ENCODE assay signal across 23 mouse cellular contexts in genomic region chr19:17214896-17215520, GRCm38 (mm10).
DNase-seq lines count a peak whose midpoint lies in the region; ATAC-seq and TF ChIP-seq lines count a peak whose summit lies in the region.
"Had no signal": no experiment of that assay in that cellular context is flagged by ENCODE, and none has a peak within 500 bp of the region (broad histone marks: within the 10 kb centered on the region; RNA-seq: fewer than 3 reads in every experiment).

No protein-coding gene starts in this region.

- H3K36me3 ChIP-seq in hindbrain, postnatal 0 days (ENCODE audit: insufficient read depth, low read length) = no peaks in the 10 kb centered on the region
- no peaks in the 10 kb centered on the region for H3K36me3 ChIP-seq in hindbrain, embryonic 13.5 days
- H3K36me3 ChIP-seq in limb, embryonic 14.5 days (ENCODE audit: control insufficient read depth, insufficient read depth, low read length) = no peaks in the 10 kb centered on the region
- H3K36me3 ChIP-seq: embryonic facial prominence, embryonic 12.5 days; heart, embryonic 15.5 days; hindbrain, embryonic 15.5 days; intestine, embryonic 15.5 days; midbrain, embryonic 13.5 days had no signal

- WGBS in hindbrain, postnatal 0 days = 64% methylated on average over 13 of the region's 13 CpGs
- WGBS in hindbrain, embryonic 13.5 days = 88% methylated on average over 13 of the region's 13 CpGs
- 49% methylated on average over 13 of the region's 13 CpGs for WGBS in limb, embryonic 14.5 days

- no peaks in the 10 kb centered on the region for H3K27me3 ChIP-seq in hindbrain, postnatal 0 days (ENCODE audit: insufficient read depth, low read length)
- no peaks in the 10 kb centered on the region for H3K27me3 ChIP-seq in hindbrain, embryonic 13.5 days
- no peaks in the 10 kb centered on the region; the same call in 1 of the 2 replicates for H3K27me3 ChIP-seq in limb, embryonic 14.5 days (ENCODE audit: control insufficient read depth, insufficient read depth, low read length)
- H3K27me3 ChIP-seq: embryonic facial prominence, embryonic 12.5 days; heart, embryonic 15.5 days; hindbrain, embryonic 15.5 days; intestine, embryonic 15.5 days; midbrain, embryonic 13.5 days had no signal

- no peak for TF ChIP-seq POLR2A in brain, embryonic 14.5 days (IDR thresholded peaks at IDR 0.05; ENCODE audit: borderline replicate concordance, extremely low read depth, insufficient read depth, insufficient read length, poor library complexity, severe bottlenecking)
- TF ChIP-seq POLR2A in limb, embryonic 14.5 days (IDR thresholded peaks at IDR 0.05; ENCODE audit: borderline replicate concordance, extremely low read depth, insufficient read depth, insufficient read length) = no peak

- no peaks in the 10 kb centered on the region for H3K9me3 ChIP-seq in hindbrain, postnatal 0 days (ENCODE audit: low read length)
- no peaks in the 10 kb centered on the region for H3K9me3 ChIP-seq in hindbrain, embryonic 13.5 days
- H3K9me3 ChIP-seq in limb, embryonic 14.5 days (ENCODE audit: control insufficient read depth, low read length) = no peaks in the 10 kb centered on the region
- H3K9me3 ChIP-seq: embryonic facial prominence, embryonic 12.5 days; heart, embryonic 15.5 days; hindbrain, embryonic 15.5 days; intestine, embryonic 15.5 days; midbrain, embryonic 13.5 days had no signal

- H3K4me3 ChIP-seq in hindbrain, postnatal 0 days (ENCODE audit: low read length) = no peak overlapping the region
- no peak overlapping the region for H3K4me3 ChIP-seq in hindbrain, embryonic 13.5 days
- H3K4me3 ChIP-seq in limb, embryonic 14.5 days (replicated peaks; ENCODE audit: low read length) = no peak overlapping the region
- H3K4me3 ChIP-seq in layer of hippocampus, adult 2 months = no peak overlapping the region
- H3K4me3 ChIP-seq: embryonic facial prominence, embryonic 12.5 days; heart, embryonic 15.5 days; hindbrain, embryonic 15.5 days; intestine, embryonic 15.5 days; midbrain, embryonic 13.5 days had no signal

- peak; percentile 4 for DNase-seq in hindbrain, postnatal 0 days (ENCODE audit: low spot score)
- DNase-seq in brain, embryonic 14.5 days (ENCODE audit: low read depth) = peak; percentile 8
- peak; percentile 72 for DNase-seq in cerebellum, adult 9-10 months
- DNase-seq in limb, embryonic 14.5 days (ENCODE audit: low spot score) = no peak
- DNase-seq in layer of hippocampus, adult 2 months (ENCODE audit: low spot score in 2 of 2) = no peak
- DNase-seq in thymus, postnatal 14 days = no peak
- DNase-seq: adrenal gland, postnatal 36 days; gastrocnemius, postnatal 36 days; heart, postnatal 36 days; kidney, adult 8-10 months; kidney, postnatal 10 days; liver, postnatal 0 days; lung, postnatal 10 days; right cerebral cortex, postnatal 25 days; spleen, adult 18-20 months had no signal

- TF ChIP-seq CTCF in hindbrain, postnatal 0 days (IDR thresholded peaks at IDR 0.05; ENCODE audit: low read depth) = no peak
- no peak for TF ChIP-seq CTCF in brain, embryonic 14.5 days (IDR thresholded peaks at IDR 0.05; ENCODE audit: borderline replicate concordance, extremely low read depth, insufficient read depth, insufficient read length)
- TF ChIP-seq CTCF in layer of hippocampus, adult 2 months (conservative IDR thresholded peaks at IDR 0.05) = no peak

- H3K4me2 ChIP-seq in hindbrain, postnatal 0 days (ENCODE audit: low read depth, low read length) = 0 out of 2 replicates have a peak overlapping the region, but pooled peaks have one; percentile 24
- H3K4me2 ChIP-seq in hindbrain, embryonic 13.5 days = no peak overlapping the region
- H3K4me2 ChIP-seq in limb, embryonic 14.5 days (replicated peaks; ENCODE audit: low read depth, low read length, severe bottlenecking) = no peak overlapping the region; the same call in 1 of the 2 replicates
- H3K4me2 ChIP-seq: embryonic facial prominence, embryonic 12.5 days; heart, embryonic 15.5 days; hindbrain, embryonic 15.5 days; intestine, embryonic 15.5 days; liver, embryonic 11.5 days; midbrain, embryonic 13.5 days had no signal

- no peak overlapping the region for H3K9ac ChIP-seq in hindbrain, postnatal 0 days (replicated peaks; ENCODE audit: low read length)
- no peak overlapping the region for H3K9ac ChIP-seq in hindbrain, embryonic 13.5 days
- H3K9ac ChIP-seq in limb, embryonic 14.5 days (ENCODE audit: low read depth, low read length, severe bottlenecking) = no peak overlapping the region
- H3K9ac ChIP-seq: embryonic facial prominence, embryonic 12.5 days; heart, embryonic 15.5 days; hindbrain, embryonic 15.5 days; intestine, embryonic 15.5 days; liver, postnatal 0 days; midbrain, embryonic 13.5 days had no signal

- no peaks in the 10 kb centered on the region for H3K4me1 ChIP-seq in hindbrain, postnatal 0 days (ENCODE audit: insufficient read depth, low read length)
- H3K4me1 ChIP-seq in hindbrain, embryonic 13.5 days (replicated peaks) = no peaks in the 10 kb centered on the region
- peaks cover 6% of the 10 kb centered on the region for H3K4me1 ChIP-seq in limb, embryonic 14.5 days (ENCODE audit: control insufficient read depth, insufficient read depth, low read length)
- H3K4me1 ChIP-seq: embryonic facial prominence, embryonic 12.5 days; heart, embryonic 15.5 days; hindbrain, embryonic 15.5 days; intestine, embryonic 15.5 days; midbrain, embryonic 13.5 days had no signal

- ATAC-seq in hindbrain, postnatal 0 days = no peak
- no peak for ATAC-seq in hindbrain, embryonic 13.5 days (ENCODE audit: low FRiP score)
- ATAC-seq in limb, embryonic 14.5 days (ENCODE audit: low FRiP score, low read depth) = no peak
- ATAC-seq: CD4-positive, CD25-positive, alpha-beta regulatory T cell, adult 4 months; intestine, embryonic 15.5 days; liver, postnatal 0 days; midbrain, embryonic 13.5 days had no signal

- H3K27ac ChIP-seq in hindbrain, postnatal 0 days = no peak overlapping the region
- H3K27ac ChIP-seq in hindbrain, embryonic 13.5 days = no peak overlapping the region
- 0 out of 2 replicates have a peak overlapping the region, but pooled peaks have one; percentile 11 for H3K27ac ChIP-seq in limb, embryonic 14.5 days (replicated peaks; ENCODE audit: low read depth, low read length)
- H3K27ac ChIP-seq in layer of hippocampus, adult 2 months = no peak overlapping the region
- H3K27ac ChIP-seq: embryonic facial prominence, embryonic 12.5 days; heart, embryonic 15.5 days; hindbrain, embryonic 15.5 days; intestine, embryonic 15.5 days; midbrain, embryonic 13.5 days had no signal

Comparison
In these comparisons a context has a peak if more than half of its experiments do, and no peak if none do; other contexts are left out.
1. DNase-seq: peak in hindbrain, postnatal 0 days (single experiment), brain, embryonic 14.5 days (single experiment) and cerebellum, adult 9-10 months (single experiment); none in limb, embryonic 14.5 days (single experiment), layer of hippocampus, adult 2 months (0 of 2) and thymus, postnatal 14 days (single experiment).